Mouse (Mus musculus) lung, embryonic 14.5 days (tissue): ENCODE data around the gene Fam53b. TPM values are rescaled to one million over a fixed set of nuclear protein-coding genes. Genes with fewer than 3 reads are reported as not detected.

Experiments
- ATAC-seq: fragments of 200-750 bp; cut with Nextera tagmentation; 2 replicates; pipeline ENCODE4 v1.8.0; 2017; ENCODE audit warnings: mild to moderate bottlenecking, moderate TSS enrichment, moderate library complexity; ENCODE audit not compliant: insufficient read depth
- DNase-seq: peaks from one replicate; pipeline ENCODE4 v3.0.0-alpha.2; 2015
- H3K27ac ChIP-seq: fragments of 300-500 bp; sonication (generic); 2 replicates; pipeline ENCODE4 v1.5.1; 2014; ENCODE audit warnings: low read depth, mild to moderate bottlenecking, moderate library complexity
- H3K27me3 ChIP-seq: fragments of 300-500 bp; sonication (generic); 2 replicates; pipeline ENCODE4 v1.6.1; 2014; ENCODE audit warnings: low read length, control low read depth; ENCODE audit not compliant: insufficient read depth
- H3K36me3 ChIP-seq: fragments of 300-500 bp; sonication (generic); 2 replicates; pipeline ENCODE4 v1.6.1; 2014; ENCODE audit warnings: control low read depth; ENCODE audit not compliant: insufficient read depth
- H3K4me1 ChIP-seq: fragments of 300-500 bp; sonication (generic); 2 replicates; pipeline ENCODE4 v1.6.1; 2014; ENCODE audit warnings: antibody characterized with exemption, control low read depth; ENCODE audit not compliant: insufficient read depth
- H3K4me2 ChIP-seq: fragments of 300-500 bp; sonication (generic); 2 replicates; pipeline ENCODE4 v1.6.1; 2014; ENCODE audit warnings: mild to moderate bottlenecking
- H3K4me3 ChIP-seq: fragments of 300-500 bp; sonication (generic); 2 replicates; pipeline ENCODE4 v1.5.1; 2014; ENCODE audit warnings: low read depth, low read length
- H3K9ac ChIP-seq: fragments of 300-500 bp; sonication (generic); 2 replicates; pipeline ENCODE4 v1.6.1; 2014
- H3K9me3 ChIP-seq: fragments of 300-500 bp; sonication (generic); 2 replicates; pipeline ENCODE4 v1.6.1; 2016; ENCODE audit warnings: low read depth, low read length, control low read depth
- CTCF ChIP-seq: IDR thresholded peaks from 2 replicates; pipeline ENCODE4 v1.5.1; 2016; ENCODE audit warnings: antibody characterized with exemption, low read depth
- WGBS: fragments of 180-500 bp; shearing (Covaris S2); extraction: QIAGEN DNeasy Blood & Tissue Kit; methylation state at CpG from one replicate; pipeline ENCODE4 v1.1.7; 2014; 5-methylcytosine and 5-hydroxymethylcytosine counted together
- polyA plus RNA-seq: library from polyadenylated mRNA; unstranded; fragments of >200 nt; fragmentation: Nextera tagmentation; extraction: Ambion mirVana; gene quantifications from 2 replicates; pipeline ENCODE4 v1.2.1, GENCODE M21; 2014

The Fam53b gene
- polyA plus RNA-seq, 1 experiment from 2014 or later = 32.4 TPM

DNA sequence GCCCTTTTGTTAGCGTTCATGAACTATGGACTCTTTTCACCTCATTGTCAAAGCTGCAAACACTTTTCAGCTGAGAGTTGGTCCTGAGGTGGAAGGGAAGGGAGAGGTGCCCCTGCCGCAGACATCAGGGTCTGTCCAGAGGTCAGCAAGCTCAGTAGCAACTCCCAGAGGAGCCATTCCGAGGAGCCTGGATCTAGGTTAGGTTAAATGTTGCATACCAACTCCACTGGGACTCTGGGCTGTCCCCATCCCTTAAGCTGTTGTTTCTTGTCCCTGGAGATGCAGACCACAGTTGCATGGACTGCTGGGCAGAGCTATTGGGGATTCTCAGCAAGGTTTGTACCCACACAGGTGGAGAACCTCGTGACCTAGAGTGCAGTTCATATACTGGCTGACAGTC lies 114.5 kb downstream of the Fam53b start:
- no peaks in the 10 kb centered on the region for H3K36me3 ChIP-seq
- no peak overlapping the region for H3K9ac ChIP-seq
- no peak overlapping the region for H3K27ac ChIP-seq
- ATAC-seq (no peak), DNase-seq (no peak)
- H3K4me3 ChIP-seq = no peak overlapping the region
- H3K9me3 ChIP-seq = no peaks in the 10 kb centered on the region
- no peak for TF ChIP-seq CTCF
- WGBS = 66% methylated on average over 4 of the region's 4 CpGs
- H3K4me2 ChIP-seq = no peak overlapping the region
- H3K4me1 ChIP-seq = no peaks in the 10 kb centered on the region
- H3K27me3 ChIP-seq = no peaks in the 10 kb centered on the region

DNA sequence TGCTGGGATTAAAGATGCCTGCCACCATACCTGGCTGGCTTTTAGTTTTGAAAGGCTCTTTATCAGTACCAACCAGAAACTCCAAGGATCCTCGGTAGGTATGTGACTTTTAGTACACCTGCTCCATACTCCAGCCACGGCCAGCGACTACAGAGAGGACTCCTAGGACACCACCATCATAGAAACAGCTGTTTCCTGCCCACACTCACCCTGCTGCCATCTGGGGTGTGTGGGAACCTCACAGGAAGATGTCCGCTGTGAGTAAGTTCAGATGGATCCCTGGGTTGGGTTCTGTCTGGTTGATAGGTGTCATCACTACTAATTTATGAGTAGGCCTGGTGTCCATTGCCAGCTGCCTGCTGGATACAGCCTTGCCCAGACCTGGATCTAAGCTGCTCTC lies 114.9 kb downstream of the Fam53b start:
- 61% methylated on average over 4 of the region's 4 CpGs for WGBS
- TF ChIP-seq CTCF = no peak
- Histone ChIP-seq H3K9ac (no peak overlapping the region), H3K4me2 (no peak overlapping the region), H3K4me3 (no peak overlapping the region), H3K27ac (no peak overlapping the region), H3K4me1 (no peaks in the 10 kb centered on the region), H3K36me3 (no peaks in the 10 kb centered on the region), H3K27me3 (no peaks in the 10 kb centered on the region), H3K9me3 (no peaks in the 10 kb centered on the region)
- no peak for DNase-seq
- no peak for ATAC-seq

DNA sequence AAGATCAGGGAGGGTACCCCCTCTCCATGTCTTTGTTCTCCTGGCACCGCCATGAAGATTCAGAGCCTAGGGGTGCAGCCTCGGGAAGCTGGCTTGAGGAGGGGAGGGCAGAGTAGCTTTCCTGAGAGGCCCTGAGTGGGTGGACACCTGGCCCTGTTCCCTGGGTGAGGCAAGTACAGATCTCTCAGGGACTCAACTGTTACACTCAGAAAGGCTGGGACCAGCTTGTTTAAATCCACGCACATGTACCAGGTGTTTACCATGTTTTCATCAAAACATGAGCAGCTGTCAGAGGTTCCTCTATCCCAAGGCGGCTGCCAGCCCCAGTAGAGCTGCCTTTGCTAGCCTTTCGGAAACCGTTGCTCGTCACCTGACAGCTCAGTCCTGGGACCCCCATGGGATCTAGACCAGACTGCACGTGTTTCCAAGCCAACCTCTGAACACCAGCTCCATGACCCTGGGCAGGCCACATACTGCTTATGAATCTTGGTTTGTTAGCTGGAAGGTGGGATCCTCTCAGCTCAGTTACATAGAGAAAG lies 116.4 kb downstream of the Fam53b start:
- ATAC-seq (no peak), DNase-seq (no peak)
- 72% methylated on average over 8 of the region's 8 CpGs for WGBS
- no peak overlapping the region for H3K9ac ChIP-seq
- no peak overlapping the region for H3K4me2 ChIP-seq
- no peaks in the 10 kb centered on the region for H3K4me1 ChIP-seq
- no peak overlapping the region for H3K27ac ChIP-seq
- no peaks in the 10 kb centered on the region for H3K27me3 ChIP-seq
- H3K4me3 ChIP-seq = no peak overlapping the region
- H3K36me3 ChIP-seq = no peaks in the 10 kb centered on the region
- TF ChIP-seq CTCF = no peak
- no peaks in the 10 kb centered on the region for H3K9me3 ChIP-seq

- WGBS = 85% methylated on average over 2 of the region's 2 CpGs
- Histone ChIP-seq H3K4me1 (peaks cover 10% of the 10 kb centered on the region; the same call in 1 of the 2 replicates), H3K9ac (no peak overlapping the region), H3K27me3 (no peaks in the 10 kb centered on the region), H3K36me3 (no peaks in the 10 kb centered on the region), H3K4me3 (no peak overlapping the region), H3K9me3 (no peaks in the 10 kb centered on the region), H3K4me2 (no peak overlapping the region), H3K27ac (no peak overlapping the region)
- no peak for TF ChIP-seq CTCF
- no peak for DNase-seq
- no peak for ATAC-seq
Measured at GRCm38 (mm10) chr7:132693561-132693960, 120.1 kb downstream of the Fam53b start.

- Histone ChIP-seq H3K9me3 (no peaks in the 10 kb centered on the region), H3K4me2 (no peak overlapping the region), H3K36me3 (no peaks in the 10 kb centered on the region), H3K4me3 (no peak overlapping the region), H3K27me3 (no peaks in the 10 kb centered on the region), H3K4me1 (peaks cover 19% of the 10 kb centered on the region), H3K9ac (no peak overlapping the region), H3K27ac (no peak overlapping the region)
- no peak for DNase-seq
- WGBS = 76% methylated on average over 9 of the region's 9 CpGs
- ATAC-seq = no peak
- TF ChIP-seq CTCF = no peak
Measured at GRCm38 (mm10) chr7:132692719-132693118, 121.0 kb downstream of the Fam53b start.

DNA sequence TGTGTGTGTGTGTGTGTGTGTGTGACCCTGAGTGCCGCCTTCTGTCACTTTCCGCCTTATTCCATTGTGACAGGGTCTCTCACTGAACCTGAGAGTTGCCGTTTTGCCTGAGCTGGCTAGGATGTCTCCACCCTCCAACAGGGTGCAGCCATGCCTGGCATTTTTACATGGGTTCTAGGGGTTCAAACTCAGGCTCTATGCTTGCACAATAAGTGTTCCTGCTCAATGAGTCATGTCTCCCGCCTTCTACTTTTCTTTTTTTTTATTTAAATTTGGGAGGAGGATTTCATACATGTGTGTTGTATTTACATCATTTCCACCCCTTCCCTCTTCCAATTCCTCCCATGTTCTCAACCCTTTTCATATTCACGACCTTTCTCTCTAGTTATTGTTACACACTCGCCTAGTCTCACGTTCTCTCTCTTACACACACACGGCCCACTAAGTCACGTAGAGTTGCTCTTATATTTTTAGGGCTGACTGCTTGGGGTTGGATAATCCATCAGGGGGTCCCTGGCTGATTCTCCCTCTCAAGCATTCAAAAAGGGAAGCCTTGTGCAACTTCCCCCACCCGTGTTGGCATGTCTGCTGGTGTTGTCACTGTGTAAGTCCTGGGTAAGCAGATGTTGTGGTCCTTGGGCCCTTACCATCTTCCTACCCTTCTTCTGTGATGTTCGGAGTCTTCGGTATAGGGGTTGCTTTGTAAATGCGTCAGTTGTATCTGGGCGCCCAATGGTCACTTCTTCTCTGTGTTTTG lies 122.8 kb downstream of the Fam53b start:
- DNase-seq = no peak
- Histone ChIP-seq H3K9me3 (no peaks in the 10 kb centered on the region), H3K9ac (no peak overlapping the region), H3K27me3 (no peaks in the 10 kb centered on the region), H3K4me1 (peaks cover 24% of the 10 kb centered on the region), H3K36me3 (no peaks in the 10 kb centered on the region), H3K27ac (no peak overlapping the region), H3K4me3 (no peak overlapping the region), H3K4me2 (no peak overlapping the region)
- WGBS = 83% methylated on average over 14 of the region's 14 CpGs
- no peak for ATAC-seq
- TF ChIP-seq CTCF = no peak

DNA sequence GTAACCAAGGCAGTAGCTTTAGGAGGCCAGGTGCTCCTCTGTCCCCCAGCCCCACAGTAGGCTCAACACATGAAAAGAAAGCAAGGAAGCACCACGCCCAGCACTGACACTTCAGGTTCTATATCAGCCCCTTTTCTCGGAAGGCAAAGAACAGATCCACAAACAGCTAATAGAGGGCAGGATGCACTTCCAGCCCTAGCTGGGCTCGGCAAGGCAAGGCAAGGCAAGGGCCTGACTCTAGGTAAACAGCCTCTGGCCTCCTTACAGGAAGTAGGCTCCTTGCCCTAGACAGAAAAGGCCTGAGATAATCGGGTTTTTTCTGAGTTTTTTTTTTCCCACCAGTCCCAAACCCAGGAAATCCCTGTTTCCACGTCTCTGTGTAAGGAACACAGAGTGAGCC lies 124.0 kb downstream of the Fam53b start:
- Histone ChIP-seq H3K9ac (no peak overlapping the region), H3K36me3 (no peaks in the 10 kb centered on the region), H3K4me1 (peaks cover 24% of the 10 kb centered on the region), H3K27ac (peak overlapping the region; percentile 88; the same call in 1 of the 2 replicates), H3K9me3 (no peaks in the 10 kb centered on the region), H3K27me3 (no peaks in the 10 kb centered on the region), H3K4me2 (no peak overlapping the region), H3K4me3 (no peak overlapping the region)
- no peak for ATAC-seq
- TF ChIP-seq CTCF = no peak
- peak; percentile 18 for DNase-seq
- WGBS = 45% methylated on average over 5 of the region's 5 CpGs
